Mouse (Mus musculus): ENCODE measurements at regions not wholly inside any gene's neighbourhood (a gene's known extent, or its start where the extent isn't known, plus 50 kb on each side); places are given as distances from the start of the nearest gene placed in this dataset.

DNA sequence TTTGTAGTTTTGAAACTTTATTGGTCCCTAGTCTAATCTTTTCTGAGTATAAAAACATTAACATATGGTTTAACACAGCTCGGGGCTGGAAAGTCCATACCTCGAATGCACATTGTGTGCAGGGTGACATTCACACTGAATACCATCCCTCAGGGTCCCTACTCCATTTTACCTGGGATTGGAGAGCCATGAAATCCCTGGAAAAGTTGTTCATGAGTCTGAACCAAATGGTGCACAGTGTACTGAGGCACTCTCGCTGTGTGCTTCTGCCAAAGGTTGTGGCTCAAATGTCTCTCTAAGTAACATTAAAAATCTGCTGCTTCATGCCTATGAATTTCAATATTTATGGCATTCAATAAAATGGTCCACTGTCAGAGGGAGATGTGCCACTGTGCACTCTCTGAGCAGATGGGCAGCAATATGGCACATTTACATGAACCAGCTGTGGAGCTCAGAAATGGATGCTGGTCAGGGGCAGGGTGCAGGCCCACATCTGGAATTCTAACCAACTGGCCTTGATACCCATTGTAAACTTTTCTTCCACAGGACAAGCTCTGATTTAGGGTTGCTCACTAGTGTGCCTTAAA, 116.7 kb downstream of the Olig3 start:
- Histone ChIP-seq H3K9me3 (replicated peaks; ENCODE audit: control insufficient read depth, low read length) (no peaks in the 10 kb centered on the region), H3K4me3 (ENCODE audit: low read depth, low read length) (no peak overlapping the region), H3K9ac (ENCODE audit: low read length) (no peak overlapping the region), H3K27me3 (replicated peaks; ENCODE audit: control insufficient read depth, insufficient read depth, low read length) (no peaks in the 10 kb centered on the region), H3K27ac (ENCODE audit: low read depth, low read length) (no peak overlapping the region), H3K4me2 (ENCODE audit: low read length) (no peak overlapping the region), H3K4me1 (ENCODE audit: control insufficient read depth, insufficient read depth, low read length) (no peaks in the 10 kb centered on the region), H3K36me3 (ENCODE audit: control insufficient read depth, insufficient read depth, low read length) (no peaks in the 10 kb centered on the region)
- WGBS: 77% methylated on average over 3 of the region's 3 CpGs
- no peak for DNase-seq (ENCODE audit: low spot score)
- no peak for ATAC-seq

DNA sequence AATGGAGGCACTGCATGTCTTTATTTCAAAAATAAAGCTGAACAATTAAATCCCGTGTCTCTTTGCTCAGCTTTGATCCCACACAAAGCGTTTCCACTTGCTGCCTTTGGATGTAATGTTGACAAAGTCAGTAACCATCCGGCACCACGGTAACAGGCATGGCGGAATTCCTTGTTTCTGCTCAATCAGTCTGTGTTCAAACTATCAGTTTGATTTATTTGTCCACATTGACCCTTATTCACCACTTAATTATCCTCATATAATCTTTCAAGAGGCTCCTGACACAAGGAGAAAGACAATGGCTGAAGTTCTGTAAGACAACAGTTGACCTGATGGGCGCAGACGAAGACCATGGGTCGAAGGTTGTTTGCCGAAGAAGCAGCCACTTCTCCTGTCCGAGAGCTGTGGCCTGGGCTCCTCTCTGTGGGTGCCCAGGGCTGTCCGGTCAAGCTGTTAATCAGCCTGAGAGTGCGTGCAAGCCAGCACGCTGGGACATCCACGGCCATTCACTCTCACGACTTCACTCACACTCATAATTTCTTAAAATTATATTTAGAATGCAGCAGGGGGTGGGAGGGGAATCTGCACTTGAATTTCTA, 106.1 kb upstream of the Ifngr1 start:
- DNase-seq (ENCODE audit: low spot score) (no peak), ATAC-seq (no peak)
- no peak overlapping the region for H3K9ac ChIP-seq (ENCODE audit: low read length)
- no peaks in the 10 kb centered on the region for H3K36me3 ChIP-seq (ENCODE audit: control insufficient read depth, insufficient read depth, low read length)
- no peak overlapping the region for H3K4me2 ChIP-seq (ENCODE audit: low read length)
- WGBS: 69% methylated on average over 15 of the region's 15 CpGs
- H3K27me3 ChIP-seq (replicated peaks; ENCODE audit: control insufficient read depth, insufficient read depth, low read length): no peaks in the 10 kb centered on the region
- no peaks in the 10 kb centered on the region for H3K4me1 ChIP-seq (ENCODE audit: control insufficient read depth, insufficient read depth, low read length)
- no peak overlapping the region for H3K4me3 ChIP-seq (ENCODE audit: low read depth, low read length)
- no peak overlapping the region for H3K27ac ChIP-seq (ENCODE audit: low read depth, low read length)
- H3K9me3 ChIP-seq (replicated peaks; ENCODE audit: control insufficient read depth, low read length): no peaks in the 10 kb centered on the region

DNA sequence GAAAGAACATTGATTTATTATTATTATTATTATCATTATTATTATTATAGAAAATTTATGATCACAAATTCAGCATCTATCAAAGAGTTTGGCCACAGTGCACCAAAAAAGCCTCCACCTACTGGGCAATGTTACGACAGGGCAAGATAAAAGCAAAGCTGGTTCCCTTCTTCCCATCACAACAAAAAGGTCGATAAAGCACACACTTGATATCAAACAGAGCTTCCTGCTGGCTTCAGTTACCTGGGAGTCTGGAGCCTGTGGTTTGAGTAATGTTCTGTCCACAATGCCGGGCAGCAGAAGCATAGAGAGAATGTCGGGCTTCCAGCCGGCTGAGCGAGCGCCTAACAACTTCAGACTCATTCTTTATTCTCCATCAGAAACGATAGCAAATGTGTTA, 101.2 kb upstream of the Ifngr1 start:
- Histone ChIP-seq H3K27me3 (replicated peaks; ENCODE audit: control insufficient read depth, insufficient read depth, low read length) (no peaks in the 10 kb centered on the region), H3K9me3 (replicated peaks; ENCODE audit: control insufficient read depth, low read length) (no peaks in the 10 kb centered on the region), H3K4me1 (ENCODE audit: control insufficient read depth, insufficient read depth, low read length) (no peaks in the 10 kb centered on the region), H3K36me3 (ENCODE audit: control insufficient read depth, insufficient read depth, low read length) (no peaks in the 10 kb centered on the region), H3K9ac (ENCODE audit: low read length) (no peak overlapping the region), H3K4me3 (ENCODE audit: low read depth, low read length) (no peak overlapping the region), H3K27ac (ENCODE audit: low read depth, low read length) (no peak overlapping the region), H3K4me2 (ENCODE audit: low read length) (no peak overlapping the region)
- WGBS: 50% methylated on average over 8 of the region's 8 CpGs
- ATAC-seq: no peak
- no peak for DNase-seq (ENCODE audit: low spot score)

DNA sequence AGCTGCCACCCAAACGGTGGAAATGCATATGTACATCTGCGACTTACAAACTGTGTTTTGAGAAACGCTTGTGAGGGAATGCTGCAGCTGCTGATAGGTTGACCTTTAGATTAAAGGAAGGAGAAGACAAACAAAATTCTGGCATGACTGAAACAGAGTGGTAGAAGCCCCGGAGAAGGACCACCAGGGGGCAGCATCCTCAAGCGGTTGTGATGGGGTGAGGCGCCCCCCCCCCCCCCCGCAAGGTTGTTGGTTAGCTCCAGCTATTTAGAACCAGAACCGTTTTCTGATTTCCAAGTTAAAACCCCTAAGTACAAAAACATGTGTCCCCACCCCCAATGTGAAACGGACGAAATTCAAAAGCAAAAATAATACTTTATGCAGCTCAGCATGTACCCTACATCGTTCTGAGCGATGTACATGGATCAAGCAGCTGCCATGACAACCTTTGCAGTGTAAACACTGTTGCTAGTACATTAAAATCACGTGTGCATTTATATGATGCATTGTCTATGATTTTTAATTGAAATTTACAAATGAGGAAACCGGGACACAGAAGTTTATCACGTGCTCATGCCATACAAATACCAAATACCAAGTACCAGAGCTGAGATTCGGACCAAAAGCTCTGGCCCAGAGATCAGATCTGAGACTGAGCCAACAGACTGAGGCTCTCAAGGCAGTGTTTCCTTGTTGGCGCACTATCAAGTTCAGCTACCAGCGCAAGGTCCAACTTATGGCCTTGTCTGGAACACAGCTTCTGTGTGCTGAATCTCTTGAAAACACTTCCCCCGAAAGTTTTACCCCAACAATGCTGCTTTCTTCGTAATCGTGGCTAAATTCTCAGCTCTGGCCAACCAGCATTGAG, 100.0 kb upstream of the Ifngr1 start:
- Histone ChIP-seq H3K36me3 (ENCODE audit: control insufficient read depth, insufficient read depth, low read length) (no peaks in the 10 kb centered on the region), H3K9me3 (replicated peaks; ENCODE audit: control insufficient read depth, low read length) (no peaks in the 10 kb centered on the region), H3K4me3 (ENCODE audit: low read depth, low read length) (no peak overlapping the region), H3K4me1 (ENCODE audit: control insufficient read depth, insufficient read depth, low read length) (no peaks in the 10 kb centered on the region), H3K9ac (ENCODE audit: low read length) (no peak overlapping the region), H3K27me3 (replicated peaks; ENCODE audit: control insufficient read depth, insufficient read depth, low read length) (no peaks in the 10 kb centered on the region), H3K4me2 (ENCODE audit: low read length) (no peak overlapping the region), H3K27ac (ENCODE audit: low read depth, low read length) (no peak overlapping the region)
- DNase-seq (ENCODE audit: low spot score): peak; percentile 43
- ATAC-seq: no peak
- WGBS: 65% methylated on average over 21 of the region's 21 CpGs

DNA sequence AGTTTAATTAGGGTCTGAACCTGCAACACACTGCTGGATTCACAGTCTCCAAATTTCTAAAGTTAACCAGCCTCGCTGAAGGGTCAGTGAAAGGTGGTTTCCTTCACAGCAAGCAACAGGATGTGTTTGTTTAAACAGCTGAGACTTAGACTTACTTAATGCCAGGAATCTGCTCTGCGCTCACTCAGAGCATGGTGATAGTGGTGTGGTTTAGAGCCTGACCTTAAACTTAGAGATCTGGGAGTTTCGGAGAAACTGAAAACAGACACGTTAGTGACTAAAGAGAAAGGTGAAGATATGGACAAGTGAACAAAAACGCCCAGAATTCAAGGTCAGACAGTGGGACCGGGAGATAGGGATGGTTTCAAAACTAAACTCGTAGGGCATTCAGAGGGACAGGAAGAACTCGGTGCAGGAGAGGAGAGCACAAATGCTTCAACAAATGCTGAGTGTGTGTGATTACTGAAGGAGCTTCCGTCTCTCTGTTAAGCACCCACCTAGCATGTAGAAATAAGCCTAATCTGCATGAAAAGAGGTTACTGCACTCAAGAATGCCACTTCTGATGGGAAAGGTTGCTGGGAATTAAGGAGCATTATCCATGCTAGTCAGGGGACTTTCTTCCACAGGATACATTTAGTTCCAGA, 97.2 kb upstream of the Ifngr1 start:
- Histone ChIP-seq H3K36me3 (ENCODE audit: control insufficient read depth, insufficient read depth, low read length) (no peaks in the 10 kb centered on the region), H3K27me3 (replicated peaks; ENCODE audit: control insufficient read depth, insufficient read depth, low read length) (no peaks in the 10 kb centered on the region), H3K4me3 (ENCODE audit: low read depth, low read length) (no peak overlapping the region), H3K27ac (ENCODE audit: low read depth, low read length) (no peak overlapping the region), H3K9me3 (replicated peaks; ENCODE audit: control insufficient read depth, low read length) (no peaks in the 10 kb centered on the region), H3K4me1 (ENCODE audit: control insufficient read depth, insufficient read depth, low read length) (no peaks in the 10 kb centered on the region), H3K9ac (ENCODE audit: low read length) (no peak overlapping the region), H3K4me2 (ENCODE audit: low read length) (no peak overlapping the region)
- ATAC-seq (no peak), DNase-seq (ENCODE audit: low spot score) (no peak)
- WGBS: 36% methylated on average over 9 of the region's 9 CpGs

DNA sequence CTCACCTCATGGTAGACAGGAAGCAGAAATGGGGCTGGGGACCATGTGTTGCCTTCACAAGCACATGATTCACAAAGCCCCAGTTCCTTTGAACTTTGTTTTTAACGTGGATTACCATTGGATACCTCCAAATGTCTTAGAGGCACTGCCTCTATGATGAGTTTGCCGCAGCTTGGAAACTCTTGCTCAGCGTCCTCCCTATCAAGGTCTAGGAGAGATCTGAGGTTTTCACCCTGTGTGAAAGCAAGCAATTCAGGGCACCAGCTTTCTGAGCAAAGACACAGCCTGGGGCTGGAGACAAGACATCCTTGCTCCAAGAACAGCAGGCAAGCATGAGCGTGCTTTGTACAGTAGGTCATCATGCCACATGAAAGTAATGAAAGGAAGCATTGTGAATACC, 93.6 kb upstream of the Ifngr1 start:
- H3K27me3 ChIP-seq (replicated peaks; ENCODE audit: control insufficient read depth, insufficient read depth, low read length): no peaks in the 10 kb centered on the region
- H3K4me1 ChIP-seq (ENCODE audit: control insufficient read depth, insufficient read depth, low read length): no peaks in the 10 kb centered on the region
- no peaks in the 10 kb centered on the region for H3K36me3 ChIP-seq (ENCODE audit: control insufficient read depth, insufficient read depth, low read length)
- H3K4me2 ChIP-seq (ENCODE audit: low read length): no peak overlapping the region
- no peak overlapping the region for H3K27ac ChIP-seq (ENCODE audit: low read depth, low read length)
- 86% methylated on average over 4 of the region's 4 CpGs for WGBS
- no peak overlapping the region for H3K9ac ChIP-seq (ENCODE audit: low read length)
- no peak overlapping the region for H3K4me3 ChIP-seq (ENCODE audit: low read depth, low read length)
- ATAC-seq (no peak), DNase-seq (ENCODE audit: low spot score) (no peak)
- no peaks in the 10 kb centered on the region for H3K9me3 ChIP-seq (replicated peaks; ENCODE audit: control insufficient read depth, low read length)

DNA sequence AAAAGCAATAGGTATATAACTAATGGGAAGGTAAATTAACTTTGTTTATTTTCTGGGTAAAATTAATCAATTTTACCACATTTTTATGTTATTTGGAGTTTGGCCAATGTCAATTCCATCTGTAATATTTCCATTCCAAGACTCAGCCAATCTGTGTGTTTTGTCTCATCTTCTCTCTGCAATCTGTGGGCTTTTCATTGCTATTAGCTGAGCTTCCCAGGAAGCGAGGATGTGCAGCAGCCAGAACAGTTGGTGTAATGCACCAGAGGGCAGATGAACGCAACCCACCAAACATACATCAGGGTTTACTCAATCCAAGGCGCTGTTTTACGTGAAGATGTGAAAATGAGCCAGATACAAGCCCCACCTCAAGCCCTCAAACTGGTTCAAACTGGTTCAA, 88.9 kb upstream of the Ifngr1 start:
- ATAC-seq (peak; percentile 57; the same call in 1 of the 2 replicates), DNase-seq (ENCODE audit: low spot score) (peak; percentile 70)
- Histone ChIP-seq H3K36me3 (ENCODE audit: control insufficient read depth, insufficient read depth, low read length) (no peaks in the 10 kb centered on the region), H3K4me3 (ENCODE audit: low read depth, low read length) (no peak overlapping the region), H3K27me3 (replicated peaks; ENCODE audit: control insufficient read depth, insufficient read depth, low read length) (no peaks in the 10 kb centered on the region), H3K27ac (ENCODE audit: low read depth, low read length) (no peak overlapping the region), H3K9ac (ENCODE audit: low read length) (no peak overlapping the region), H3K4me1 (ENCODE audit: control insufficient read depth, insufficient read depth, low read length) (no peaks in the 10 kb centered on the region), H3K4me2 (ENCODE audit: low read length) (no peak overlapping the region), H3K9me3 (replicated peaks; ENCODE audit: control insufficient read depth, low read length) (no peaks in the 10 kb centered on the region)
- WGBS: 78% methylated on average over 4 of the region's 4 CpGs

DNA sequence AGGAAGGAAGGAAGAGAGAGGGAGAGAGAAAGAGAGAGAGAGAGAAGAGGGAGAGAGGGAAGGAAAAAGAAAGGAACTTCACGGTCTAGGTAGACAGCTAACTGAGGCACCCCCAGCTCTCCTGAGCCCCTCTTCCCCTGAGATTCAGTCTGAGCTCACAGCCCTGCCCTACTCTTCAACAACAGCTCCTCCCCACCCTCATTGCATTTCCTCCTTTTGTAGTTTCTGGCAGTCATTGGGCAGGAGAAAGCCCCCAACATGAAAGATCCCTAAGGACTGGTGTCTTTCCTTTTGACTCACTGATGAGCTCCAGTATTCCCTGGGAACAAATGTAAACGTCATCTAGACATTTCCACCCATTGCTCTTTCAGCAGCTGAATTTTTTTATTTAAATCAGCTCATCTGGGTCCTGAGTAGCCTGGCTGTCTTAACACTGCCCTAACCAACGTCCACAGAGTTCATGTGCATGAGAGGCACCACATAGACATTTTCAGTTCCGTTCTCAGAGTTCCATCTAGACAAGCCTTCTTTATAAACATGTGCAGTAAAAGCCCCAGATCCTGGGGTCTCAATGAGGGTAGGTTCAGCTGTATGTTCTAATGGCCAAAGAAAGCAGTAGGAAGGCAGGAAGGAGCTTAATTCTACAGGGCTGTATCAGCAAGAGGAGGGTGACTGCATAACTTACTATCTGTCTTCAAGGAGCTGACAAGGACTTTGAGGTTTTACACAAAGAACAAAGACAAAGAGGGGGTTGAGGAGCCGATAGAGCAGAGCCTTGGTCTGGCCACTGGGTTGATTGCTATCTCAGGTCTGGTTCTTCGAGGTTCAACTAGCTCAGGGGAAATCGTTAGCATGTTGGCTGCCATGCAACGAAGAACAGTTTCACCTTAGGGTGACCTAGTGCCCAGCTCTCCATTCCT, 87.6 kb upstream of the Ifngr1 start:
- Histone ChIP-seq H3K4me1 (ENCODE audit: control insufficient read depth, insufficient read depth, low read length) (no peaks in the 10 kb centered on the region), H3K4me2 (ENCODE audit: low read length) (no peak overlapping the region), H3K27me3 (replicated peaks; ENCODE audit: control insufficient read depth, insufficient read depth, low read length) (no peaks in the 10 kb centered on the region), H3K36me3 (ENCODE audit: control insufficient read depth, insufficient read depth, low read length) (no peaks in the 10 kb centered on the region), H3K27ac (ENCODE audit: low read depth, low read length) (no peak overlapping the region), H3K9ac (ENCODE audit: low read length) (no peak overlapping the region), H3K9me3 (replicated peaks; ENCODE audit: control insufficient read depth, low read length) (no peaks in the 10 kb centered on the region), H3K4me3 (ENCODE audit: low read depth, low read length) (no peak overlapping the region)
- ATAC-seq (no peak), DNase-seq (ENCODE audit: low spot score) (no peak)
- 79% methylated on average over 8 of the region's 8 CpGs for WGBS
